Mouse (Mus musculus): ENCODE measurements at regions not wholly inside any gene's neighbourhood (a gene's known extent, or its start where the extent isn't known, plus 50 kb on each side); places are given as distances from the start of the nearest gene placed in this dataset.

DNA sequence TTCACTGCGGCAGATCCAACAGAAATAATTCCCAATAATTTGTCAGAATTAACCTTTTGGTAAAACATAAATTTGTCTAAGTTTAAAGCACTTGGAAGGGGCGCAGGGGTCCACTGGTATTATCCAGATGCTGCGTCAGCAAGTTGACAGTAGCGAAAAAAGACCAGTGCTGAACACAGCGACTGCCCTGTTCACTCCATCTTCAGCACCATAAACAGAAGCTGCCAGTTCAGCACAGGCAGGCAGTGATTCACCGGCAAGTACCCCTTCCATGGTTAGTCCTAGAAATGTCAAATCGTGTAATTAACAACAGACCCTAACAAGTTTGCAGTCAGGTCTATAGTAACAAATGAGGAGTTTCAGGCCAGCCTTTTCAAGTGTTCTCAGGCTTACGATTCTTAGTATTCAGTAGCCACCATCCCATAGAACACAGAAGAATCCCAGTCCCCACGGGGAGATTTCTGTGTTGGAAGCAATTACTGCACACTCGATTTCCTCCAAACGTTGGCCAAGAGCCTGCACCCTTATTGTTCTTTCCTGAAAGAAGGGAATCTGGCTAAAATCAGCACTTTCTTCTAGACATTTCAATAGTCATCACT, 93.6 kb downstream of the Sox4 start:
- TF ChIP-seq CTCF (IDR thresholded peaks at IDR 0.05; ENCODE audit: low read depth), result no peak
- TF ChIP-seq EP300 (IDR thresholded peaks at IDR 0.05; ENCODE audit: low read depth), result no peak
